Mouse (Mus musculus): ENCODE measurements around the gene Mageb1.
"Not testable (repeated sequence)": the region's sequence is repeated elsewhere in the genome, so short reads cannot be mapped to it uniquely, and the experiment has no call there.

Gene Mageb1

GRCm38 (mm10) chrX:92016233-92016632 lies at the start of gene Mageb1:
Mageb1 (minus strand) TSS chrX:92016333.
- not testable (repeated sequence) for DNase-seq (ENCODE audit: low read depth, low spot score)
